23 mouse cellular contexts compared by ENCODE assay signal in genomic region chr13:72419532-72419931, GRCm38 (mm10).
A peak's percentile ranks its signal among the peaks of the same experiment; 100 is the strongest.
DNase-seq lines count a peak whose midpoint lies in the region; ATAC-seq and TF ChIP-seq lines count a peak whose summit lies in the region.
"Had no signal": no experiment of that assay in that cellular context is flagged by ENCODE, and none has a peak within 500 bp of the region (broad histone marks: within the 10 kb centered on the region; RNA-seq: fewer than 3 reads in every experiment).

No protein-coding gene starts in this region.

- no peaks in the 10 kb centered on the region for H3K4me1 ChIP-seq in liver, postnatal 0 days (ENCODE audit: insufficient read depth)
- peaks cover 13% of the 10 kb centered on the region for H3K4me1 ChIP-seq in heart, embryonic 15.5 days (replicated peaks)
- H3K4me1 ChIP-seq: forebrain, embryonic 10.5 days; hindbrain, embryonic 12.5 days; limb, embryonic 12.5 days; liver, embryonic 13.5 days; midbrain, embryonic 15.5 days; neural tube, embryonic 15.5 days had no signal

- no peak overlapping the region for H3K9ac ChIP-seq in liver, postnatal 0 days (replicated peaks)
- H3K9ac ChIP-seq in heart, embryonic 15.5 days, result no peak overlapping the region
- H3K9ac ChIP-seq: forebrain, postnatal 0 days; hindbrain, embryonic 12.5 days; limb, embryonic 12.5 days; liver, embryonic 13.5 days; midbrain, embryonic 15.5 days; neural tube, embryonic 15.5 days had no signal

- no peak for TF ChIP-seq CTCF in liver, postnatal 0 days (IDR thresholded peaks at IDR 0.05; ENCODE audit: low read depth)

- no peaks in the 10 kb centered on the region for H3K27me3 ChIP-seq in liver, postnatal 0 days (ENCODE audit: insufficient read depth, low read length)
- H3K27me3 ChIP-seq in heart, embryonic 15.5 days, result 0 out of 2 replicates have a peak, but pooled peaks cover 8% of the 10 kb centered on the region
- H3K27me3 ChIP-seq: CH12.LX; hindbrain, embryonic 12.5 days; limb, embryonic 12.5 days; liver, embryonic 13.5 days; midbrain, embryonic 15.5 days had no signal

- H3K4me3 ChIP-seq in liver, postnatal 0 days (ENCODE audit: low read depth, low read length), result no peak overlapping the region
- no peak overlapping the region for H3K4me3 ChIP-seq in heart, embryonic 15.5 days
- H3K4me3 ChIP-seq: forebrain, embryonic 10.5 days; hindbrain, embryonic 12.5 days; limb, embryonic 12.5 days; liver, embryonic 13.5 days; midbrain, embryonic 15.5 days; myocyte; neural tube, embryonic 15.5 days had no signal

- no peak overlapping the region for H3K27ac ChIP-seq in liver, postnatal 0 days (ENCODE audit: low read depth)
- H3K27ac ChIP-seq in heart, embryonic 15.5 days, result peak overlapping the region; percentile 70
- H3K27ac ChIP-seq: forebrain, embryonic 10.5 days; hindbrain, embryonic 12.5 days; limb, embryonic 12.5 days; liver, embryonic 13.5 days; midbrain, embryonic 15.5 days; neural tube, embryonic 15.5 days had no signal

- no peaks in the 10 kb centered on the region for H3K36me3 ChIP-seq in liver, postnatal 0 days (replicated peaks; ENCODE audit: insufficient read depth, low read length)
- no peaks in the 10 kb centered on the region for H3K36me3 ChIP-seq in heart, embryonic 15.5 days
- H3K36me3 ChIP-seq: forebrain, embryonic 10.5 days; hindbrain, embryonic 12.5 days; limb, embryonic 12.5 days; liver, embryonic 13.5 days; midbrain, embryonic 15.5 days; neural tube, embryonic 15.5 days had no signal

- DNase-seq in liver, postnatal 0 days, result no peak
- no peak for DNase-seq in liver
- DNase-seq in heart, adult 9 months (ENCODE audit: low spot score in 2 of 2), result peak; percentile 4 to 23
- DNase-seq in lung, postnatal 25 days (ENCODE audit: low spot score), result peak; percentile 21
- no peak for DNase-seq in thymus, postnatal 36 days
- no peak for DNase-seq in Muller cell, postnatal 12 days (ENCODE audit: inconsistent ontology term)
- no peak for DNase-seq in embryo, embryonic 9.5 days (ENCODE audit: extremely low spot score)
- DNase-seq: cerebellum, adult 2 months; cerebellum, postnatal 36 days; forebrain, postnatal 0 days; kidney, postnatal 36 days; layer of hippocampus, adult 9-11 months; liver, embryonic 13.5 days; right cerebral cortex, postnatal 4 days had no signal

- 0 out of 2 replicates have a peak, but pooled peaks have one; percentile 35 for ATAC-seq in liver, postnatal 0 days
- ATAC-seq in heart, embryonic 15.5 days (replicated peaks; ENCODE audit: insufficient number of reproducible peaks, insufficient read depth, low FRiP score, low read depth), result peak; percentile 73
- ATAC-seq: forebrain, postnatal 0 days; inflammation-experienced regulatory T-cells, adult 6 months; midbrain, embryonic 15.5 days had no signal

- H3K9me3 ChIP-seq in liver, postnatal 0 days (ENCODE audit: low read length), result no peaks in the 10 kb centered on the region
- no peaks in the 10 kb centered on the region for H3K9me3 ChIP-seq in heart, embryonic 15.5 days (replicated peaks)
- H3K9me3 ChIP-seq: forebrain, embryonic 10.5 days; hindbrain, embryonic 12.5 days; limb, embryonic 12.5 days; liver, embryonic 13.5 days; midbrain, embryonic 15.5 days; neural tube, embryonic 15.5 days had no signal

- 57% methylated on average over 4 of the region's 4 CpGs for WGBS in liver, postnatal 0 days (ENCODE audit: insufficient replicate concordance)
- WGBS in heart, embryonic 15.5 days, result 33% methylated on average over 4 of the region's 4 CpGs

- no peak for TF ChIP-seq EP300 in liver, postnatal 0 days (IDR thresholded peaks at IDR 0.05; ENCODE audit: low read depth)

- H3K4me2 ChIP-seq in liver, postnatal 0 days (ENCODE audit: low read depth, low read length), result no peak overlapping the region
- H3K4me2 ChIP-seq in heart, embryonic 15.5 days, result peak overlapping the region; percentile 14; the same call in 1 of the 2 replicates
- H3K4me2 ChIP-seq: hindbrain, embryonic 12.5 days; limb, embryonic 12.5 days; liver, embryonic 13.5 days; midbrain, embryonic 15.5 days; neural tube, embryonic 15.5 days had no signal

Comparison
In these comparisons a context has a peak if more than half of its experiments do, and no peak if none do; other contexts are left out.
1. DNase-seq: peak in heart, adult 9 months (2 of 2) and lung, postnatal 25 days (single experiment); none in liver, postnatal 0 days (single experiment), liver (single experiment), thymus, postnatal 36 days (0 of 2), Muller cell, postnatal 12 days (single experiment) and embryo, embryonic 9.5 days (single experiment).